Mouse (Mus musculus) MEL (cell line): ENCODE measurements around the gene Olfr62. TPM values are rescaled to one million over a fixed set of nuclear protein-coding genes. Genes with fewer than 3 reads are reported as not detected.

Source experiments
- DNase-seq: peaks from one replicate; pipeline ENCODE4 v3.0.0; 2011; ENCODE audit warnings: low read depth, low spot score
- H3K27ac ChIP-seq: 2 replicates; pipeline ENCODE4 v1.5.1; 2012; ENCODE audit warnings: low read depth, mild to moderate bottlenecking, control low read depth, low read length, moderate library complexity; ENCODE audit not compliant: control insufficient read depth
- H3K27me3 ChIP-seq, 2 experiments: fragments of 150-350 bp in 1 of 2; sonication (generic) in 1 of 2; 2 replicates each; pipeline ENCODE4 v1.6.1; 2012; ENCODE audit warnings: low read length in 2 of 2, mild to moderate bottlenecking in 2 of 2, improper control_type of control experiment in 1 of 2, moderate library complexity in 1 of 2; ENCODE audit not compliant: insufficient read depth in 2 of 2, control insufficient read depth in 1 of 2
- H3K36me3 ChIP-seq, 2 experiments: 2 replicates each; pipeline ENCODE4 v1.6.1; 2012 to 2014; ENCODE audit warnings: low read length in 2 of 2, improper control_type of control experiment in 1 of 2, inconsistent platforms in 1 of 2, mild to moderate bottlenecking in 1 of 2; ENCODE audit not compliant: insufficient read depth in 2 of 2, control insufficient read depth in 1 of 2
- H3K4me1 ChIP-seq, 2 experiments: fragments of 150-350 bp in 1 of 2; sonication (generic) in 1 of 2; 2 replicates each; pipeline ENCODE4 v1.6.1; 2012; ENCODE audit warnings: low read length in 2 of 2, improper control_type of control experiment in 1 of 2, mild to moderate bottlenecking in 1 of 2; ENCODE audit not compliant: insufficient read depth in 2 of 2, control insufficient read depth in 1 of 2
- H3K4me3 ChIP-seq, 2 experiments: fragments of 150-350 bp in 1 of 2; sonication (generic) in 1 of 2; 2 replicates each; pipeline ENCODE4 v1.5.1; 2012; ENCODE audit warnings: low read depth in 2 of 2, low read length in 2 of 2, mild to moderate bottlenecking in 2 of 2, moderate library complexity in 2 of 2, control low read depth in 1 of 2, improper control_type of control experiment in 1 of 2; ENCODE audit not compliant: control insufficient read depth in 1 of 2, insufficient read depth in 1 of 2
- H3K79me2 ChIP-seq: 2 replicates; pipeline ENCODE4 v1.6.1; 2012; ENCODE audit warnings: mild to moderate bottlenecking, low read length, moderate library complexity; ENCODE audit not compliant: control insufficient read depth, poor library complexity, insufficient read depth
- H3K9ac ChIP-seq: 2 replicates; pipeline ENCODE4 v1.6.1; 2012; ENCODE audit warnings: low read depth, mild to moderate bottlenecking, control low read depth, low read length, moderate library complexity; ENCODE audit not compliant: control insufficient read depth, poor library complexity, severe bottlenecking
- H3K9me3 ChIP-seq: fragments of 150-350 bp; sonication (generic); replicated peaks from 2 replicates; pipeline ENCODE4 v1.6.1; 2012; ENCODE audit warnings: mild to moderate bottlenecking, low read length, improper control_type of control experiment, moderate library complexity; ENCODE audit not compliant: insufficient read depth
- CHD1 ChIP-seq: IDR thresholded peaks from 2 replicates; pipeline ENCODE4 v1.6.1; 2012; ENCODE audit warnings: low read depth, mild to moderate bottlenecking, inconsistent platforms, low read length, improper control_type of control experiment
- CHD2 ChIP-seq: IDR thresholded peaks from 2 replicates; pipeline ENCODE4 v1.6.1; 2011; ENCODE audit warnings: low read length, improper control_type of control experiment
- ETS1 ChIP-seq: IDR thresholded peaks from 2 replicates; pipeline ENCODE4 v1.6.1; 2012; ENCODE audit warnings: low read depth, mild to moderate bottlenecking, inconsistent platforms, low read length, improper control_type of control experiment, moderate library complexity
- GATA1 ChIP-seq: IDR thresholded peaks from 2 replicates; pipeline ENCODE4 v1.6.1; 2011; ENCODE audit warnings: low read depth, low read length, improper control_type of control experiment
- HCFC1 ChIP-seq: IDR thresholded peaks from 2 replicates; pipeline ENCODE4 v1.6.1; 2012; ENCODE audit warnings: low read depth, mild to moderate bottlenecking, inconsistent platforms, low read length, improper control_type of control experiment, moderate library complexity
- MAFK ChIP-seq: IDR thresholded peaks from 2 replicates; pipeline ENCODE4 v1.6.1; 2011; ENCODE audit warnings: low read depth, mild to moderate bottlenecking, low read length, improper control_type of control experiment, borderline replicate concordance
- MAX ChIP-seq: IDR thresholded peaks from 2 replicates; pipeline ENCODE4 v1.6.1; 2011; ENCODE audit warnings: low read length, improper control_type of control experiment
- MAZ ChIP-seq: IDR thresholded peaks from 2 replicates; pipeline ENCODE4 v1.6.1; 2012; ENCODE audit warnings: low read depth, mild to moderate bottlenecking, inconsistent platforms, low read length, improper control_type of control experiment
- NRF1 ChIP-seq: IDR thresholded peaks from 2 replicates; pipeline ENCODE4 v1.6.1; 2014; ENCODE audit warnings: low read depth, mild to moderate bottlenecking, inconsistent platforms, low read length, improper control_type of control experiment, moderate library complexity; ENCODE audit not compliant: poor library complexity, insufficient read depth, severe bottlenecking
- POLR2AphosphoS5 ChIP-seq: IDR thresholded peaks from 2 replicates; pipeline ENCODE4 v1.6.1; 2012; ENCODE audit warnings: low read depth, borderline replicate concordance, mild to moderate bottlenecking, inconsistent platforms, low read length, moderate library complexity, mixed read lengths
- TBP ChIP-seq: IDR thresholded peaks from 2 replicates; pipeline ENCODE4 v1.8.0; 2011; ENCODE audit warnings: low read depth, low read length, improper control_type of control experiment
- UBTF ChIP-seq: IDR thresholded peaks from 2 replicates; pipeline ENCODE4 v1.6.1; 2012; ENCODE audit warnings: low read depth, mild to moderate bottlenecking, inconsistent platforms, low read length, improper control_type of control experiment, moderate library complexity, borderline replicate concordance; ENCODE audit not compliant: insufficient read depth
- ZC3H11A ChIP-seq: IDR thresholded peaks from 2 replicates; pipeline ENCODE4 v1.6.1; 2012; ENCODE audit warnings: low read depth, mild to moderate bottlenecking, inconsistent platforms, low read length, improper control_type of control experiment
- polyA plus RNA-seq, 2 experiments: library from polyadenylated mRNA; stranded (reverse) in 1 of 2; unstranded in 1 of 2; fragments of >175 nt in 1 of 2; fragments of >200 nt in 1 of 2; gene quantifications; 2 replicates each; pipeline versions ENCODE4 v1.2.1 to v1.2.4; 2012; ENCODE audit warnings: low replicate concordance in 2 of 2, low read depth in 1 of 2; ENCODE audit not compliant: insufficient read length in 2 of 2, insufficient read depth in 1 of 2, missing spikeins in 1 of 2
- total RNA-seq: library from RNA; depleted of rRNA; stranded (reverse); fragments of 300-350 nt; gene quantifications from 2 replicates; pipeline ENCODE4 v1.2.3, GENCODE M21; 2012; rRNA removed

Gene Olfr62
- total and polyA plus RNA-seq, 3 experiments: not detected

- Histone ChIP-seq H3K27ac (no peak within 1 kb of the TSS), H3K4me1 (no peaks in the 10 kb centered on the region), H3K9ac (no peak within 1 kb of the TSS), H3K27me3 (no peaks in the 10 kb centered on the region; a peak in 1 of 4 replicates), H3K36me3 (no peaks in the 10 kb centered on the region), H3K9me3 (no peaks in the 10 kb centered on the region), H3K79me2 (no peaks in the 10 kb centered on the region), H3K4me3 (no peak within 1 kb of the TSS)
- no peak for DNase-seq
- TF ChIP-seq ETS1 (no peak), HCFC1 (no peak), CHD1 (no peak), MAX (no peak)
Measured at GRCm38 (mm10) chr4:118703223-118703622, 44.5 kb downstream of the Olfr62 start, which contains the start of gene Olfr1341. Gene Olfr1341, plus strand, starts transcription at chr4:118703523.

- Histone ChIP-seq H3K27me3 (peaks cover 0 to 7% of the 10 kb centered on the region in 2 experiments; a peak in 1 of 4 replicates), H3K27ac (no peak overlapping the region), H3K79me2 (no peaks in the 10 kb centered on the region), H3K36me3 (no peaks in the 10 kb centered on the region), H3K4me1 (no peaks in the 10 kb centered on the region), H3K9ac (no peak overlapping the region), H3K9me3 (no peaks in the 10 kb centered on the region), H3K4me3 (no peak overlapping the region)
- TF ChIP-seq MAFK: peak; percentile 55; the same call in 1 of the 2 replicates
- no peak for TF ChIP-seq MAZ
- no peak for DNase-seq
Measured at GRCm38 (mm10) chr4:118708086-118708485, 49.3 kb downstream of the Olfr62 start.

GRCm38 (mm10) chr4:118711656-118712055, 52.9 kb downstream of the Olfr62 start:
- Histone ChIP-seq H3K27ac (no peak overlapping the region), H3K36me3 (no peaks in the 10 kb centered on the region), H3K4me1 (no peaks in the 10 kb centered on the region)

More at GRCm38 (mm10) chr4:118711656-118712055, 52.9 kb downstream of the Olfr62 start:
- H3K9me3 ChIP-seq: no peaks in the 10 kb centered on the region
- no peak overlapping the region for H3K4me3 ChIP-seq
- peaks cover 4 to 11% of the 10 kb centered on the region in 2 experiments; a peak in 2 of 4 replicates for H3K27me3 ChIP-seq
- DNase-seq: no peak
- H3K9ac ChIP-seq: no peak overlapping the region
- no peaks in the 10 kb centered on the region for H3K79me2 ChIP-seq
- TF ChIP-seq CHD2: no peak
- TF ChIP-seq NRF1: no peak
- TF ChIP-seq GATA1: no peak
- no peak for TF ChIP-seq UBTF
- no peak for TF ChIP-seq POLR2AphosphoS5
- no peak for TF ChIP-seq TBP
- no peak for TF ChIP-seq ZC3H11A

Other genes with a start within 250 kb of the Olfr62 start
- 5.7 and 7.3 TPM in 2 replicates for gene Szt2, start 249.7 kb upstream of the Olfr62 start, total RNA-seq
- gene Szt2, start 249.7 kb upstream of the Olfr62 start, polyA plus RNA-seq: 10 to 100 TPM in 1 of 2 experiments, not detected in 1; 24.0 TPM
- gene Med8, start 249.6 kb upstream of the Olfr62 start, total RNA-seq: 143 and 159 TPM in 2 replicates
- gene Med8, start 249.6 kb upstream of the Olfr62 start, polyA plus RNA-seq: 100 to 1,000 TPM in 1 of 2 experiments, 10 to 100 TPM in 1; 84.2 to 134 TPM
- 93.5 and 134 TPM in 2 replicates for gene Elovl1, start 230.9 kb upstream of the Olfr62 start, total RNA-seq
- gene Elovl1, start 230.9 kb upstream of the Olfr62 start, polyA plus RNA-seq: 100 to 1,000 TPM; 246 to 391 TPM
- 189 and 211 TPM in 2 replicates for gene Cdc20, start 221.6 kb upstream of the Olfr62 start, total RNA-seq
- 100 to 1,000 TPM in 1 of 2 experiments, not detected in 1; 247 TPM for gene Cdc20, start 221.6 kb upstream of the Olfr62 start, polyA plus RNA-seq
- 0.04 TPM in 1 of 2 replicates, not detected in the other for gene Mpl, start 201.4 kb upstream of the Olfr62 start, total RNA-seq
- under 1 TPM in 1 of 2 experiments, not detected in 1; 0.04 TPM for gene Mpl, start 201.4 kb upstream of the Olfr62 start, polyA plus RNA-seq
- not detected in 2 replicates for gene Tie1, start 168.9 kb upstream of the Olfr62 start, total RNA-seq
- under 1 TPM in 1 of 2 experiments, not detected in 1; 0.03 TPM for gene Tie1, start 168.9 kb upstream of the Olfr62 start, polyA plus RNA-seq
- not detected in 2 replicates for gene 2610528J11Rik, start 132.0 kb upstream of the Olfr62 start, total RNA-seq
- not detected for gene 2610528J11Rik, start 132.0 kb upstream of the Olfr62 start, polyA plus RNA-seq
- 1.5 and 1.8 TPM in 2 replicates for gene Tmem125, start 114.9 kb upstream of the Olfr62 start, total RNA-seq
- gene Tmem125, start 114.9 kb upstream of the Olfr62 start, polyA plus RNA-seq: 1 to 10 TPM in 1 of 2 experiments, not detected in 1; 3.2 TPM
- not detected in 2 replicates for gene Cfap57, start 38.2 kb upstream of the Olfr62 start, total RNA-seq
- gene Cfap57, start 38.2 kb upstream of the Olfr62 start, polyA plus RNA-seq: not detected
- gene Ebna1bp2, start 38.2 kb upstream of the Olfr62 start, total RNA-seq: 313 and 357 TPM in 2 replicates
- 100 to 1,000 TPM in 1 of 2 experiments, not detected in 1; 378 TPM for gene Ebna1bp2, start 38.2 kb upstream of the Olfr62 start, polyA plus RNA-seq
- not detected in 2 replicates for gene Olfr1342, start 33.8 kb downstream of the Olfr62 start, total RNA-seq
- not detected for gene Olfr1342, start 33.8 kb downstream of the Olfr62 start, polyA plus RNA-seq
- gene Olfr1341, start 44.6 kb downstream of the Olfr62 start, total RNA-seq: not detected in 2 replicates
- not detected for gene Olfr1341, start 44.6 kb downstream of the Olfr62 start, polyA plus RNA-seq
- not detected in 2 replicates for gene Olfr1340, start 61.2 kb downstream of the Olfr62 start, total RNA-seq
- not detected for gene Olfr1340, start 61.2 kb downstream of the Olfr62 start, polyA plus RNA-seq
- gene Olfr1339, start 73.2 kb downstream of the Olfr62 start, total RNA-seq: not detected in 2 replicates
- not detected for gene Olfr1339, start 73.2 kb downstream of the Olfr62 start, polyA plus RNA-seq
- gene Olfr1338, start 99.8 kb downstream of the Olfr62 start, total RNA-seq: not detected in 2 replicates
- not detected for gene Olfr1338, start 99.8 kb downstream of the Olfr62 start, polyA plus RNA-seq
- not detected in 2 replicates for gene Olfr1337, start 123.6 kb downstream of the Olfr62 start, total RNA-seq
- not detected for gene Olfr1337, start 123.6 kb downstream of the Olfr62 start, polyA plus RNA-seq
- not detected in 2 replicates for gene Olfr1335, start 151.0 kb downstream of the Olfr62 start, total RNA-seq
- not detected for gene Olfr1335, start 151.0 kb downstream of the Olfr62 start, polyA plus RNA-seq
- gene Olfr1333, start 177.3 kb downstream of the Olfr62 start, total RNA-seq: not detected in 2 replicates
- gene Olfr1333, start 177.3 kb downstream of the Olfr62 start, polyA plus RNA-seq: not detected
- gene Olfr1331, start 205.7 kb downstream of the Olfr62 start, total RNA-seq: not detected in 2 replicates
- gene Olfr1331, start 205.7 kb downstream of the Olfr62 start, polyA plus RNA-seq: not detected
- gene Olfr1330, start 229.6 kb downstream of the Olfr62 start, total RNA-seq: not detected in 2 replicates
- not detected for gene Olfr1330, start 229.6 kb downstream of the Olfr62 start, polyA plus RNA-seq